Mouse (Mus musculus) liver, embryonic 14.5 days (tissue): ENCODE results near the gene Rab27a.

Experiments used
- CTCF ChIP-seq: IDR thresholded peaks from 2 replicates; pipeline ENCODE4 v1.5.1; 2016; ENCODE audit warnings: antibody characterized with exemption, low read depth, control low read depth
- EP300 ChIP-seq: IDR thresholded peaks from 2 replicates; pipeline ENCODE4 v1.6.1; 2016; ENCODE audit warnings: antibody characterized with exemption, low read depth

- TF ChIP-seq EP300 (no peak), CTCF (no peak)
Measured at GRCm38 (mm10) chr9:73125043-73125570, 80.5 kb downstream of the Rab27a start.
